Mouse (Mus musculus): ENCODE results near the gene Park7. TPM values are rescaled to one million over a fixed set of nuclear protein-coding genes. Genes with fewer than 3 reads are reported as not detected.

The Park7 gene
- total RNA-seq (2021) = 100 to 1,000 TPM; 190 TPM
- long read RNA-seq, experiment 1, transcript Park7-201 (7 exons, 908 nt) = major isoform, 135 of 162 reads
- long read RNA-seq, experiment 1, partial matches to known transcripts = 2 of 162 reads
- long read RNA-seq, experiment 1, other reads (novel, unspliced or antisense) = 24 of 162 reads
- long read RNA-seq, experiment 2, transcript Park7-201 (7 exons, 908 nt) = major isoform, 79 of 98 reads
- long read RNA-seq, experiment 2, partial matches to known transcripts = 11 of 98 reads
- long read RNA-seq, experiment 2, other reads (novel, unspliced or antisense) = 7 of 98 reads

GRCm38 (mm10) chr4:150914290-150914733 lies at the start of gene Park7, which contains the start of gene Tnfrsf9:
Gene Park7, minus strand, starts transcription at chr4:150914437.
Gene Tnfrsf9, plus strand, starts transcription at chr4:150914562.
- peak within 1 kb of the TSS; percentile 77 for H3K4me3 ChIP-seq
- DNase-seq (ENCODE audit: extremely low spot score in 1 of 2, low spot score in 2 of 2) = peak; percentile 93 to 96
- TF ChIP-seq CTCF (IDR thresholded peaks at IDR 0.05) = peak; percentile 54
- H3K27ac ChIP-seq = peak within 1 kb of the TSS; percentile 93
- intact Hi-C loops (cut with DNase I) = loop anchor here (5.0 to 10.0 kb wide), 2 partner anchors 128 to 220 kb away; partner anchors contain the start of gene Per3

GRCm38 (mm10) chr4:150963711-150964110 lies 49.5 kb upstream of the Park7 start:
- no peak for TF ChIP-seq CTCF (IDR thresholded peaks at IDR 0.05)
- no peak for DNase-seq (ENCODE audit: extremely low spot score in 1 of 2, low spot score in 2 of 2)
- intact Hi-C loops (cut with DNase I) = loop anchor here (10.0 kb wide), 1 partner anchor 181 kb away; no protein-coding TSS in a partner anchor
- no peak overlapping the region for H3K27ac ChIP-seq
- H3K4me3 ChIP-seq = no peak overlapping the region

- TF ChIP-seq CTCF (IDR thresholded peaks at IDR 0.05) = no peak
- intact Hi-C loops (cut with DNase I) = loop anchor here (10.0 kb wide), 1 partner anchor 183 kb away; no protein-coding TSS in a partner anchor
- DNase-seq (ENCODE audit: extremely low spot score in 1 of 2, low spot score in 2 of 2) = no peak
- H3K27ac ChIP-seq = no peak overlapping the region
- no peak overlapping the region for H3K4me3 ChIP-seq
Observed at GRCm38 (mm10) chr4:150962231-150962630, 48.0 kb upstream of the Park7 start.

GRCm38 (mm10) chr4:150958536-150958935 lies 44.3 kb upstream of the Park7 start:
- DNase-seq (ENCODE audit: extremely low spot score in 1 of 2, low spot score in 2 of 2) = no peak
- no peak for TF ChIP-seq CTCF (IDR thresholded peaks at IDR 0.05)

GRCm38 (mm10) chr4:150957106-150957458 lies 42.8 kb upstream of the Park7 start:
- Histone ChIP-seq H3K27ac (no peak overlapping the region), H3K4me3 (no peak overlapping the region)
- no peak for TF ChIP-seq CTCF (IDR thresholded peaks at IDR 0.05)
- intact Hi-C loops (cut with DNase I) = no loop called here
- no peak for DNase-seq (ENCODE audit: extremely low spot score in 1 of 2, low spot score in 2 of 2)

More at GRCm38 (mm10) chr4:150958536-150958935, 44.3 kb upstream of the Park7 start:
- Histone ChIP-seq H3K27ac (no peak overlapping the region), H3K4me3 (no peak overlapping the region)
- intact Hi-C loops (cut with DNase I) = no loop called here

- no peak for DNase-seq (ENCODE audit: extremely low spot score in 1 of 2, low spot score in 2 of 2)
- intact Hi-C loops (cut with DNase I) = no loop called here
- H3K4me3 ChIP-seq = no peak overlapping the region
- TF ChIP-seq CTCF (IDR thresholded peaks at IDR 0.05) = no peak
- no peak overlapping the region for H3K27ac ChIP-seq
Observed at GRCm38 (mm10) chr4:150956369-150957105, 42.3 kb upstream of the Park7 start.

GRCm38 (mm10) chr4:150950972-150951371 lies 36.7 kb upstream of the Park7 start:
- intact Hi-C loops (cut with DNase I) = no loop called here
- H3K27ac ChIP-seq = no peak overlapping the region
- no peak for DNase-seq (ENCODE audit: extremely low spot score in 1 of 2, low spot score in 2 of 2)
- no peak for TF ChIP-seq CTCF (IDR thresholded peaks at IDR 0.05)
- H3K4me3 ChIP-seq = no peak overlapping the region

- Histone ChIP-seq H3K27ac (peak overlapping the region; percentile 30; the same call in 1 of the 2 replicates), H3K4me3 (no peak overlapping the region)
- no peak for DNase-seq (ENCODE audit: extremely low spot score in 1 of 2, low spot score in 2 of 2)
- TF ChIP-seq CTCF (IDR thresholded peaks at IDR 0.05) = no peak
- intact Hi-C loops (cut with DNase I) = no loop called here
Observed at GRCm38 (mm10) chr4:150944707-150945106, 30.5 kb upstream of the Park7 start.

- no peak for DNase-seq (ENCODE audit: extremely low spot score in 1 of 2, low spot score in 2 of 2)
- no peak overlapping the region for H3K4me3 ChIP-seq
- no peak overlapping the region for H3K27ac ChIP-seq
- intact Hi-C loops (cut with DNase I) = no loop called here
- no peak for TF ChIP-seq CTCF (IDR thresholded peaks at IDR 0.05)
Observed at GRCm38 (mm10) chr4:150939991-150940651, 25.9 kb upstream of the Park7 start.

GRCm38 (mm10) chr4:150938063-150938452 lies 23.8 kb upstream of the Park7 start:
- intact Hi-C loops (cut with DNase I) = no loop called here
- peak overlapping the region; percentile 40 for H3K4me3 ChIP-seq
- no peak for DNase-seq (ENCODE audit: extremely low spot score in 1 of 2, low spot score in 2 of 2)

GRCm38 (mm10) chr4:150937293-150938062 lies 23.2 kb upstream of the Park7 start:
- TF ChIP-seq CTCF (IDR thresholded peaks at IDR 0.05) = no peak
- intact Hi-C loops (cut with DNase I) = no loop called here
- Histone ChIP-seq H3K27ac (peak overlapping the region; percentile 84), H3K4me3 (peak overlapping the region; percentile 40)
- DNase-seq (ENCODE audit: extremely low spot score in 1 of 2, low spot score in 2 of 2) = peak; percentile 42 to 53

More at GRCm38 (mm10) chr4:150938063-150938452, 23.8 kb upstream of the Park7 start:
- TF ChIP-seq CTCF (IDR thresholded peaks at IDR 0.05) = no peak
- H3K27ac ChIP-seq = peak overlapping the region; percentile 84
